Mouse (Mus musculus) liver, embryonic 13.5 days (tissue): ENCODE data around the gene Gm39653. TPM values are rescaled to one million over a fixed set of nuclear protein-coding genes. Genes with fewer than 3 reads are reported as not detected.
"Not testable (repeated sequence)": the region's sequence is repeated elsewhere in the genome, so short reads cannot be mapped to it uniquely, and the experiment has no call there.

ENCODE experiments used
- ATAC-seq: fragments of 200-750 bp; cut with Nextera tagmentation; 2 replicates; pipeline ENCODE4 v1.8.0; 2017; ENCODE audit warnings: low read depth, mild to moderate bottlenecking, moderate number of reproducible peaks, moderate library complexity
- DNase-seq: peaks from one replicate; pipeline ENCODE4 v3.0.0; 2022
- H3K27ac ChIP-seq: fragments of 300-500 bp; sonication (generic); 2 replicates; pipeline ENCODE4 v1.5.1; 2015; ENCODE audit warnings: moderate library complexity, mild to moderate bottlenecking, inconsistent platforms
- H3K27me3 ChIP-seq: fragments of 300-500 bp; sonication (generic); 2 replicates; pipeline ENCODE4 v1.6.1; 2015; ENCODE audit warnings: mild to moderate bottlenecking, inconsistent platforms
- H3K36me3 ChIP-seq: fragments of 300-500 bp; sonication (generic); 2 replicates; pipeline ENCODE4 v1.6.1; 2015; ENCODE audit warnings: mild to moderate bottlenecking, inconsistent platforms
- H3K4me1 ChIP-seq: fragments of 300-500 bp; sonication (generic); replicated peaks from 2 replicates; pipeline ENCODE4 v1.6.1; 2015; ENCODE audit warnings: inconsistent platforms
- H3K4me2 ChIP-seq: fragments of 300-500 bp; sonication (generic); 2 replicates; pipeline ENCODE4 v1.6.1; 2015; ENCODE audit warnings: inconsistent platforms, mild to moderate bottlenecking, moderate library complexity
- H3K4me3 ChIP-seq: fragments of 300-500 bp; sonication (generic); replicated peaks from 2 replicates; pipeline ENCODE4 v1.5.1; 2015; ENCODE audit warnings: mild to moderate bottlenecking, inconsistent platforms
- H3K9ac ChIP-seq: fragments of 300-500 bp; sonication (generic); 2 replicates; pipeline ENCODE4 v1.6.1; 2015; ENCODE audit warnings: mild to moderate bottlenecking, inconsistent platforms
- H3K9me3 ChIP-seq: fragments of 300-500 bp; sonication (generic); replicated peaks from 2 replicates; pipeline ENCODE4 v1.6.1; 2016; ENCODE audit warnings: inconsistent platforms
- WGBS: fragments of 180-500 bp; shearing (Covaris S2); methylation state at CpG from one replicate; pipeline ENCODE4 v1.1.7; 2015; ENCODE audit not compliant: insufficient replicate concordance; 5-methylcytosine and 5-hydroxymethylcytosine counted together
- polyA plus RNA-seq: library from polyadenylated mRNA; unstranded; fragments of >200 nt; fragmentation: Nextera tagmentation; extraction: Ambion mirVana; gene quantifications from 2 replicates; pipeline ENCODE4 v1.2.1, GENCODE M21; 2015

The Gm39653 gene
- polyA plus RNA-seq, 1 experiment from 2014 or later = not detected

DNA sequence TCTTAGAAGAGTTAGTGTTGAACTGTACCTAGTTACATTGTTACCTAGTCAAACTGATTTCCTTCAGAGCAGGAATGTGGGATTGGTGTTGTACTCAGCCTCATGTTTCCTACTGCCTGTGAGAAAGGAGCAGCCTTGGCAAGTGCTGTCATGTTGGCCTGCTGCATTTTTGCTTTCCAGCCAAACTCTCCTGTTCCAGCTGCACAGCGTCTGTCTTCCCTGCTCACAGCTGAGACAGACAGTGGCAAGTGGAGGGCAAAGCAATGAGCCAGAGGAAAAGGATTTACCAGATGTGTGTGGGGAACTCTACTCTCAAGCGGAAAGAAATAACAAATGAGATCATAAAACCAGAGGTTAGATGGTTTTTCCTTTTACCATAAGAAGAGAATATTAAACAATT is 12.4 kb downstream of the Gm39653 start:
- no peak for DNase-seq
- 49% methylated on average over 2 of the region's 2 CpGs for WGBS
- H3K36me3 ChIP-seq = no peaks in the 10 kb centered on the region
- H3K4me3 ChIP-seq = no peak overlapping the region
- no peak overlapping the region for H3K9ac ChIP-seq
- ATAC-seq = no peak
- no peak overlapping the region for H3K4me2 ChIP-seq
- H3K27ac ChIP-seq = no peak overlapping the region
- H3K4me1 ChIP-seq = no peaks in the 10 kb centered on the region
- 0 out of 2 replicates have a peak, but pooled peaks cover 7% of the 10 kb centered on the region for H3K9me3 ChIP-seq
- no peaks in the 10 kb centered on the region for H3K27me3 ChIP-seq

DNA sequence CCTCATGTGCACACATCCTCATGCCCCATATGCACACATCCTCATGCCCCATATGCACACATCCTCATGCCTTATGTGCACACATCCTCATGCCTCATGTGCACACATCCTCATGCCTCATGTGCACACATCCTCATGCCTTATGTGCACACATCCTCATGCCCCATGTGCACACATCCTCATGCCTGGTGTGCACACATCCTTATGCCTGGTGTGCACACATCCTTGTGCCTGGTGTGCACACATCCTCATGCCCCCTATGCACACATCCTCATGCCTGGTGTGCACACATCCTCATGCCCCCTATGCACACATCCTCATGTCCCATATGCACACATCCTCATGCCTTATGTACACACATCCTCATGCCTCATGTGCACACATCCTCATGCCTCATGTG is 14.6 kb downstream of the Gm39653 start:
- not testable (repeated sequence) for H3K27ac ChIP-seq, ATAC-seq, H3K4me2 ChIP-seq, H3K4me3 ChIP-seq, H3K4me1 ChIP-seq, H3K9me3 ChIP-seq, H3K9ac ChIP-seq, H3K27me3 ChIP-seq, DNase-seq, H3K36me3 ChIP-seq

DNA sequence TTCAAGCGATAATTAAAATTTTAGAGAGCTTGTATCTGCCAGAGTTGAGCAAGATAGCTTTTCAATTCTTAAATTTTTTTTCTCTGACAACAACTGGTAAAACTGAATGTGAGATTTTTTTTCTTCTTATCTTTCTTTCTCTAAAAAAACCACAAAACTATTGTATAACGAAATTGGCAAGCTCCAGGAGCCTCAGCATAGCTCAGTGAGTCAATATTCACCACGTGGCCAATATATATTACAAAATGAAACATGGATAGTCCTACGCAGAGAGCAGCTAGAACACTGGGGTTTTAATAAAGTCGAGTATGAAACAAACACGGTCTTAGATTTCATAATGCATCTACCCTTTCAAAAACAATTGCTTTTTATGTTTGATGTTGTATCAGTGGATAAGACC is 24.2 kb downstream of the Gm39653 start:
- Histone ChIP-seq H3K27me3 (no peaks in the 10 kb centered on the region), H3K9ac (no peak overlapping the region), H3K4me2 (no peak overlapping the region), H3K4me3 (no peak overlapping the region), H3K27ac (no peak overlapping the region), H3K4me1 (no peaks in the 10 kb centered on the region), H3K36me3 (no peaks in the 10 kb centered on the region), H3K9me3 (no peaks in the 10 kb centered on the region)
- 57% methylated on average over 6 of the region's 6 CpGs for WGBS
- ATAC-seq = no peak
- DNase-seq = no peak

DNA sequence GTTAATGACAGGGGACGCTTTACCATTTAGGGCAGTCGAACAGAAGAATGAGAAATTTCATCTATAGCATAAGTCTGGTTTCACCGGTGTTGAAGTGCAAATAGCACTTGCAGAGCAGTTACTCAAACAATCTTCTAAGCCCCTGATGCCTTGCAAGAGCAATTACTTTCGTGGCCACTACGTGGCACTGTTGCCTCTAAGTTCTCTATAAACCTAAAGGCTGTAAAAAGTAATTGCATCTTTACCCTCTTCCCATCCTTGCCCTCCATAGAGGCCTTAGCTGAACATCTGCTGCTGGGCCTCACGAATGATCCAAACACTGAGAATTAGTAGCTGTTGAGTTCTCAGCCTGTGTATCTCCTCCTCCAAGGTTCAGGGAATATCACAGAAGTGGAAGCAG is 42.2 kb downstream of the Gm39653 start:
- Histone ChIP-seq H3K9me3 (no peaks in the 10 kb centered on the region), H3K4me2 (no peak overlapping the region), H3K4me3 (no peak overlapping the region), H3K4me1 (no peaks in the 10 kb centered on the region), H3K9ac (no peak overlapping the region), H3K27ac (no peak overlapping the region), H3K27me3 (no peaks in the 10 kb centered on the region), H3K36me3 (no peaks in the 10 kb centered on the region)
- peak; percentile 17 for DNase-seq
- no peak for ATAC-seq
- WGBS = 8% methylated on average over 6 of the region's 6 CpGs

DNA sequence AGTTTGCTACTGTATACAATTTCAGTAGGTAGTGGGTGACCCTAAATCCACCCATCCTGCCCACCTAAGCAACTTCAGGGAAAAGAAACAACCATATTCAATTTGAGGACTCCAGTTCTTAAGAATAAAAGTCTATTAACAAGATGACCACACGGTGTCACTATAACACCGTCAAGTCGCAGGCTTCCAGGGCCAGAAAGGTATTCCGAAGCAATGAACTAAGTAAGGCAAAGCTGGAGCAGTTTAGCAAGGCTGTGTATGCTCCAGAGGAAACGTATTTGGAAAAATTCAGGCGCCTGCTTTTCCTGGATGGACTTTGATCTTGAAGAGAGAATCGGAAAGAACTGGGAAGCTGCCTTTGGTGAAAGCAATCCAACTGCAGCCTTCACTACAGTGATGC is 43.8 kb downstream of the Gm39653 start:
- Histone ChIP-seq H3K27me3 (no peaks in the 10 kb centered on the region), H3K9ac (no peak overlapping the region), H3K4me1 (no peaks in the 10 kb centered on the region), H3K27ac (no peak overlapping the region), H3K4me2 (no peak overlapping the region), H3K4me3 (no peak overlapping the region), H3K36me3 (no peaks in the 10 kb centered on the region), H3K9me3 (no peaks in the 10 kb centered on the region)
- DNase-seq = peak; percentile 4
- WGBS = 2% methylated on average over 7 of the region's 7 CpGs
- ATAC-seq = no peak

DNA sequence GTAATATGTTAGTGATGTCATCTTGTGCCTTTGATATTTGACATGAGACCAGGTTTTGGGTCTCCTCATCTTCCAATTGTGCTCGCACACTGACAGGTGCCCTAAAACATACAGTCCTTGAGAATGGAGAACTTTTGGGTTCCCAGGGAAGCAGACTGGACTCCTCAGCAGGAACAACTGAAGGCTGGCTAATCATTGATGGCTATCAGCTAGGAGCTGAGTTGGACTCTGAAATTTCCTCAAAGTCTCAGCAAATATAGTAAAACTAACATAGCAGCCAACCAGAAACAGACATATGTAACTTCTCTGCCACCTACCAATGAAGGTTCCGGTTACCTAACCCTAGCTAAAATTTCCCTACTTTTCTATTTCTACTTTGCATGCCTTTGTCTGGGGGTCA is 50.3 kb downstream of the Gm39653 start:
- no peak overlapping the region for H3K4me3 ChIP-seq
- H3K36me3 ChIP-seq = no peaks in the 10 kb centered on the region
- no peak overlapping the region for H3K27ac ChIP-seq
- H3K4me2 ChIP-seq = no peak overlapping the region
- ATAC-seq = no peak
- no peaks in the 10 kb centered on the region for H3K9me3 ChIP-seq
- H3K4me1 ChIP-seq = no peaks in the 10 kb centered on the region
- 76% methylated on average over 2 of the region's 2 CpGs for WGBS
- no peak for DNase-seq
- H3K9ac ChIP-seq = no peak overlapping the region
- H3K27me3 ChIP-seq = no peaks in the 10 kb centered on the region

DNA sequence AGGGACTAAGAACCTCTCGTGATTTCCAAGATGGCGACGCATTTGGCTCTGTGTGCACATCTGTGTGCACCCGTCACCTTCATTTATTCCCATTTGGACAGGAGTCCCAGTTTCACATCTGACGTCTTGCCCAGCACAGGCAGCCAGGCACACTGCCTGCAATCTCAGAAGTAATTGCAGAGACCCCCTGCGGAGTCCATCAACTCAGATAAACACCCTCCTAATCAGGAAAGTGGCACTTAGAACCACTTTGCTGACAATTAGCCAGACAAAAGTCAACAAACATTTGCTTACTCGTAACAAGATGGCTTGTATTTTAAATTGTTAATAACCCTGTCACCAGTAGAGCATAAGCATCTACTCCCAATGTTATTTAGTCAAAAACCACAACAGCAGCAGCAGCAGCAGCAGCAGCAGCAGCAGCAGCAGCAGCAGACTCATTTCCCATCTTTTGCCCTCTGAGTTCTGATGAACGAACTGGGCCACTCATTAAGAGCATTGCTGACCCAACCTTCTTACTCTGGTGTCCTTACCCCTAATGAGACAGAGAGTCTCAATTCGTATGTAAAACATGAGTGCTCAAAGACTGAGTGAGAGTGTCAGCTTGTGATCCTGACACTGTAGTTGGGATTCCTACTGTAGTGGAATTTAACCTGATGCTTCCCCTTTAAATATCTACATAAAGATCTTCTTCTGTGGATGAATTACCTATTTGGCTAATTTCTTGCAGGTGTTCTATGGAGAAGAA is 51.6 kb downstream of the Gm39653 start:
- no peaks in the 10 kb centered on the region for H3K36me3 ChIP-seq
- H3K27ac ChIP-seq = no peak overlapping the region
- H3K4me1 ChIP-seq = no peaks in the 10 kb centered on the region
- H3K27me3 ChIP-seq = no peaks in the 10 kb centered on the region
- ATAC-seq (no peak), DNase-seq (no peak)
- H3K9ac ChIP-seq = no peak overlapping the region
- no peak overlapping the region for H3K4me2 ChIP-seq
- 40% methylated on average over 9 of the region's 9 CpGs for WGBS
- no peaks in the 10 kb centered on the region for H3K9me3 ChIP-seq
- no peak overlapping the region for H3K4me3 ChIP-seq

DNA sequence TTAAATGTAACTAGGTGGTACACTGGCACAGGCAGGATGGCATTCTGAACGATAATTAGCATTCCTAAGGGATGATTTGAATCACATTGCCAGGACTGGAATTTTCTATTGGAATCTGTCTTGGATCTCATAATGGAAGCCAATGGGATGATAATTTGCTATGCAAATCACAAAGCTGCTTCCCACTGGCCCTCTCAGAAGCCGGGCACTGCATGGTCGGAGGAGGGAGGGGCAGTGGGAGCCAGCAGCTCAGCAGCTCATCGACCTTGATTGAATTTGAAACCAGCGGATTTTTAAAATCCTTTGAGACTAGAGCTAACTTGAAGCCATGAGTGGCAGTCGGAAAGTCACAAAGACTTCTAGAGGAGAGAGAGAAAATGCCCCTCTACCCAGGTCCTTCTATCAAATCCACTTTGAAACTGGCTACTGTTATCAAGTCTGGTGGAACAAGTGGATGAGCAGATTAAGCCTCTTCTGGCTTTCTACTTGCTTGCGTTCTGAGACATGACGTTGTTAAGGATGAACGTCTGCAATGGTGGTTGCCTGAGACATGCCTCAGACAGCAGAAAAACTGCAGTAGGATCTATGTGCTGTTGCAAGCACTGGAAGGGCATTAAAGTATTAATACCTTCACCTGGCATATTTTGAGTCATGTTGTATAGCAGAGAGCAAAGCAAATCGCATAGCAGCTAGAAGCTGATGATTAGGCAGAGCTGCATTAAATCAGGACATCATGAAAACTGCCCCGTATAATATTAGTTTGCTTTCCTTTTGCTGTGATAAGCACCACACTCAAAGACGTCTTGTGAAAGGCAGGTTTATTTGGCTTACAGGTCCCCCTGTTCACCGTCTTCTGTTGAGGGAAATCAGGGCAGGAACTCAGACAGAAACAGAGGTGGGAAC is 52.4 kb downstream of the Gm39653 start:
- H3K4me2 ChIP-seq = no peak overlapping the region
- no peaks in the 10 kb centered on the region for H3K27me3 ChIP-seq
- DNase-seq (no peak), ATAC-seq (no peak)
- H3K4me3 ChIP-seq = no peak overlapping the region
- no peak overlapping the region for H3K27ac ChIP-seq
- no peak overlapping the region for H3K9ac ChIP-seq
- no peaks in the 10 kb centered on the region for H3K9me3 ChIP-seq
- no peaks in the 10 kb centered on the region for H3K4me1 ChIP-seq
- WGBS = 24% methylated on average over 13 of the region's 13 CpGs
- no peaks in the 10 kb centered on the region for H3K36me3 ChIP-seq

DNA sequence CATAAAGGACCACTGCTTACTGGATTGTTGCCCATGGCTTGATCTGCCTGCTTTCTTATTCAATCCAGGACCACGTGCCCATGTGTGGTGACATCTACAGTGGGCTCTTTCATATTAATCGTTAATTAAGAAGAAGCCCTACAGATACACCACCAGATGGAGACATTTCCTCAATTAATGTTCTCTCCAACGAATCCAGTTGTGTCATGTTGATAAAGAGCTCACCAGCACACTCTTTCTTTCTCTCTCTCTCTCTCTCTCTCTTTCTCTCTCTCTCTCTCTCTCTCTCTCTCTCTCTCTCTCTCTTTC is 53.0 kb downstream of the Gm39653 start:
- Histone ChIP-seq H3K4me2 (no peak overlapping the region), H3K36me3 (no peaks in the 10 kb centered on the region), H3K9ac (no peak overlapping the region), H3K27ac (no peak overlapping the region), H3K27me3 (no peaks in the 10 kb centered on the region), H3K4me1 (no peaks in the 10 kb centered on the region), H3K4me3 (no peak overlapping the region), H3K9me3 (no peaks in the 10 kb centered on the region)
- 11% methylated on average over 3 of the region's 3 CpGs for WGBS
- DNase-seq = no peak
- ATAC-seq = no peak

Other genes starting within 250 kb of the Gm39653 start
- 0.12 and 0.14 TPM in 2 replicates for gene Adam23, start 170.1 kb upstream of the Gm39653 start, polyA plus RNA-seq
- not detected in 2 replicates for gene Dytn, start 71.0 kb downstream of the Gm39653 start, polyA plus RNA-seq
- gene Mdh1b, start 114.3 kb downstream of the Gm39653 start, polyA plus RNA-seq = not detected in 2 replicates
- 53.8 and 63.0 TPM in 2 replicates for gene Fastkd2, start 114.6 kb downstream of the Gm39653 start, polyA plus RNA-seq
- gene 4933402D24Rik, start 153.3 kb downstream of the Gm39653 start, polyA plus RNA-seq = not detected in 2 replicates